Mouse (Mus musculus): ENCODE measurements at regions not wholly inside any gene's neighbourhood (a gene's known extent, or its start where the extent isn't known, plus 50 kb on each side); places are given as distances from the start of the nearest gene placed in this dataset.

GRCm38 (mm10) chr13:47642341-47642740 is 519.9 kb downstream of the Rnf144b start:
- no peak for ATAC-seq (ENCODE audit: low FRiP score, low TSS enrichment)
- Histone ChIP-seq H3K4me3 (ENCODE audit: low read length) (no peak overlapping the region), H3K9ac (replicated peaks; ENCODE audit: low read length) (no peak overlapping the region), H3K4me1 (ENCODE audit: insufficient read depth, low read length) (no peaks in the 10 kb centered on the region), H3K36me3 (ENCODE audit: insufficient read depth, low read length) (no peaks in the 10 kb centered on the region), H3K27me3 (ENCODE audit: insufficient read depth, low read length) (no peaks in the 10 kb centered on the region), H3K27ac (ENCODE audit: low read length) (no peak overlapping the region), H3K4me2 (replicated peaks; ENCODE audit: low read depth, low read length) (no peak overlapping the region), H3K9me3 (ENCODE audit: low read length) (no peaks in the 10 kb centered on the region)
- 89% methylated on average over 10 of the region's 10 CpGs for WGBS

DNA sequence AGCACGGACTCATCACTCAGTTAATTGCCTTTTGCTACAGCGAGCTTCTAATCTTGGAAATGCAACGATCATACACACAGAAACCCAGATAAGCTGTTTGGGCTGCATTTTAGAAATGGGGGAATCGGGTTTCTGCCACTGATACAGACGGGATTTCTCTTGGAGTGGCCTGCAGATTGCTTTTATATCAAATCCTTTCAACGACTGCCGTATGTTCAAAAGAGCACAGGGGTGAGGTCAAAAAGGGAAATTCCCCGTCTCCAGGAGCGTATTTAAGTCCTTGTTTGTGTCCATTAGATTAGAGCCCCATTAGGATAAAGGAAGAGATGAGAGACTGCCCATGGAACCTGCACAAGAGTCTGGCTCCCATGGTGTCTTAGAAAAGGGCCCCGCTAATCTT is 522.6 kb downstream of the Rnf144b start:
- ATAC-seq (ENCODE audit: low FRiP score, low TSS enrichment) = no peak

DNA sequence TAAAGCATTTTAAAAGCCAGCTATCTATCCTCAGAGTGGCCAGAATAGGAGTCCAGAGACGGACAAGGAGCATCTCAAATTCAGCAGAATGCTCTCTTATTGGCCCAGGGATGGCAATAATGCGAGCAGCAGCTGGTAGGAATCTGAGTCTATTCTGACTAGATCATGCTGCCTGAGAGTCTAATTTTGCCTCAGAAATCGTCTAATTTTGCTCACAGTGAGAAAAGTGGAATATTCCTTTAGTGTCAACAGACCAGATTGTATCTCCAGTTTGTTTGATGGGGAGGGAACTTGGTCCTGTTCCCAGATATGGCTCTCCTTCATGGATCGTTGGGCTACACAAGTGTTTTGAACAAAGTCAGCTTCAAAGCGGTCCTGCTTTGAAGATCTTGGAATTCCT is 525.2 kb downstream of the Rnf144b start:
- Histone ChIP-seq H3K9ac (replicated peaks; ENCODE audit: low read length) (no peak overlapping the region), H3K36me3 (ENCODE audit: insufficient read depth, low read length) (no peaks in the 10 kb centered on the region), H3K4me3 (ENCODE audit: low read length) (no peak overlapping the region), H3K9me3 (ENCODE audit: low read length) (no peaks in the 10 kb centered on the region), H3K4me2 (replicated peaks; ENCODE audit: low read depth, low read length) (no peak overlapping the region), H3K4me1 (ENCODE audit: insufficient read depth, low read length) (no peaks in the 10 kb centered on the region), H3K27ac (ENCODE audit: low read length) (no peak overlapping the region), H3K27me3 (ENCODE audit: insufficient read depth, low read length) (no peaks in the 10 kb centered on the region)
- no peak for ATAC-seq (ENCODE audit: low FRiP score, low TSS enrichment)
- 46% methylated on average over 5 of the region's 5 CpGs for WGBS

More for the DNA sequence above, 522.6 kb downstream of the Rnf144b start:
- Histone ChIP-seq H3K4me1 (ENCODE audit: insufficient read depth, low read length) (no peaks in the 10 kb centered on the region), H3K9me3 (ENCODE audit: low read length) (no peaks in the 10 kb centered on the region), H3K4me2 (replicated peaks; ENCODE audit: low read depth, low read length) (no peak overlapping the region), H3K9ac (replicated peaks; ENCODE audit: low read length) (no peak overlapping the region), H3K27ac (ENCODE audit: low read length) (no peak overlapping the region), H3K36me3 (ENCODE audit: insufficient read depth, low read length) (no peaks in the 10 kb centered on the region), H3K27me3 (ENCODE audit: insufficient read depth, low read length) (no peaks in the 10 kb centered on the region), H3K4me3 (ENCODE audit: low read length) (no peak overlapping the region)
- 51% methylated on average over 10 of the region's 10 CpGs for WGBS

GRCm38 (mm10) chr13:47650093-47650492 is 527.6 kb downstream of the Rnf144b start:
- H3K9me3 ChIP-seq (ENCODE audit: low read length) = no peaks in the 10 kb centered on the region
- ATAC-seq (ENCODE audit: low FRiP score, low TSS enrichment) = no peak
- no peak overlapping the region for H3K4me3 ChIP-seq (ENCODE audit: low read length)
- H3K4me2 ChIP-seq (replicated peaks; ENCODE audit: low read depth, low read length) = no peak overlapping the region
- H3K27me3 ChIP-seq (ENCODE audit: insufficient read depth, low read length) = no peaks in the 10 kb centered on the region
- H3K9ac ChIP-seq (replicated peaks; ENCODE audit: low read length) = no peak overlapping the region
- H3K4me1 ChIP-seq (ENCODE audit: insufficient read depth, low read length) = no peaks in the 10 kb centered on the region
- WGBS = 72% methylated on average over 13 of the region's 13 CpGs
- H3K36me3 ChIP-seq (ENCODE audit: insufficient read depth, low read length) = no peaks in the 10 kb centered on the region
- H3K27ac ChIP-seq (ENCODE audit: low read length) = no peak overlapping the region

GRCm38 (mm10) chr13:47666470-47666869 is 544.0 kb downstream of the Rnf144b start:
- H3K4me1 ChIP-seq (ENCODE audit: insufficient read depth, low read length) = no peaks in the 10 kb centered on the region
- no peak overlapping the region for H3K4me2 ChIP-seq (replicated peaks; ENCODE audit: low read depth, low read length)
- H3K9me3 ChIP-seq (ENCODE audit: low read length) = no peaks in the 10 kb centered on the region
- H3K36me3 ChIP-seq (ENCODE audit: insufficient read depth, low read length) = no peaks in the 10 kb centered on the region
- H3K27ac ChIP-seq (ENCODE audit: low read length) = no peak overlapping the region
- no peak overlapping the region for H3K4me3 ChIP-seq (ENCODE audit: low read length)
- no peak overlapping the region for H3K9ac ChIP-seq (replicated peaks; ENCODE audit: low read length)
- 64% methylated on average over 3 of the region's 3 CpGs for WGBS
- ATAC-seq (ENCODE audit: low FRiP score, low TSS enrichment) = no peak
- H3K27me3 ChIP-seq (ENCODE audit: insufficient read depth, low read length) = no peaks in the 10 kb centered on the region

GRCm38 (mm10) chr13:47666956-47667701 is 544.7 kb downstream of the Rnf144b start:
- no peak overlapping the region for H3K9ac ChIP-seq (replicated peaks; ENCODE audit: low read length)
- peak; percentile 74; the same call in 1 of the 2 replicates for ATAC-seq (ENCODE audit: low FRiP score, low TSS enrichment)
- no peak overlapping the region for H3K4me3 ChIP-seq (ENCODE audit: low read length)
- no peaks in the 10 kb centered on the region for H3K4me1 ChIP-seq (ENCODE audit: insufficient read depth, low read length)
- no peak overlapping the region for H3K27ac ChIP-seq (ENCODE audit: low read length)
- no peaks in the 10 kb centered on the region for H3K9me3 ChIP-seq (ENCODE audit: low read length)
- no peak overlapping the region for H3K4me2 ChIP-seq (replicated peaks; ENCODE audit: low read depth, low read length)
- no peaks in the 10 kb centered on the region for H3K36me3 ChIP-seq (ENCODE audit: insufficient read depth, low read length)
- H3K27me3 ChIP-seq (ENCODE audit: insufficient read depth, low read length) = no peaks in the 10 kb centered on the region
- WGBS = 28% methylated on average over 13 of the region's 13 CpGs

GRCm38 (mm10) chr13:47688131-47688530 is 565.7 kb downstream of the Rnf144b start:
- H3K36me3 ChIP-seq (ENCODE audit: insufficient read depth, low read length) = no peaks in the 10 kb centered on the region
- H3K4me3 ChIP-seq (ENCODE audit: low read length) = no peak overlapping the region
- no peak overlapping the region for H3K27ac ChIP-seq (ENCODE audit: low read length)
- H3K9me3 ChIP-seq (ENCODE audit: low read length) = no peaks in the 10 kb centered on the region
- H3K4me1 ChIP-seq (ENCODE audit: insufficient read depth, low read length) = no peaks in the 10 kb centered on the region
- H3K9ac ChIP-seq (replicated peaks; ENCODE audit: low read length) = no peak overlapping the region
- no peak overlapping the region for H3K4me2 ChIP-seq (replicated peaks; ENCODE audit: low read depth, low read length)
- ATAC-seq (ENCODE audit: low FRiP score, low TSS enrichment) = no peak
- WGBS = 65% methylated on average over 3 of the region's 3 CpGs
- no peaks in the 10 kb centered on the region for H3K27me3 ChIP-seq (ENCODE audit: insufficient read depth, low read length)

- H3K4me1 ChIP-seq (ENCODE audit: insufficient read depth, low read length) = no peaks in the 10 kb centered on the region
- H3K27ac ChIP-seq (ENCODE audit: low read length) = no peak overlapping the region
- ATAC-seq (ENCODE audit: low FRiP score, low TSS enrichment) = no peak
- no peak overlapping the region for H3K4me2 ChIP-seq (replicated peaks; ENCODE audit: low read depth, low read length)
- no peaks in the 10 kb centered on the region for H3K36me3 ChIP-seq (ENCODE audit: insufficient read depth, low read length)
- H3K27me3 ChIP-seq (ENCODE audit: insufficient read depth, low read length) = no peaks in the 10 kb centered on the region
- 88% methylated on average over 14 of the region's 14 CpGs for WGBS
- no peak overlapping the region for H3K4me3 ChIP-seq (ENCODE audit: low read length)
- H3K9me3 ChIP-seq (ENCODE audit: low read length) = no peaks in the 10 kb centered on the region
- H3K9ac ChIP-seq (replicated peaks; ENCODE audit: low read length) = no peak overlapping the region
These were observed 567.2 kb upstream of the Id4 start for GRCm38 (mm10) chr13:47693815-47694214.

GRCm38 (mm10) chr13:47695877-47696276 is 565.2 kb upstream of the Id4 start:
- H3K27ac ChIP-seq (ENCODE audit: low read length) = no peak overlapping the region
- 75% methylated on average over 2 of the region's 2 CpGs for WGBS
- ATAC-seq (ENCODE audit: low FRiP score, low TSS enrichment) = no peak
- no peaks in the 10 kb centered on the region for H3K36me3 ChIP-seq (ENCODE audit: insufficient read depth, low read length)
- no peak overlapping the region for H3K4me3 ChIP-seq (ENCODE audit: low read length)
- H3K27me3 ChIP-seq (ENCODE audit: insufficient read depth, low read length) = no peaks in the 10 kb centered on the region
- no peak overlapping the region for H3K4me2 ChIP-seq (replicated peaks; ENCODE audit: low read depth, low read length)
- no peaks in the 10 kb centered on the region for H3K9me3 ChIP-seq (ENCODE audit: low read length)
- H3K9ac ChIP-seq (replicated peaks; ENCODE audit: low read length) = no peak overlapping the region
- H3K4me1 ChIP-seq (ENCODE audit: insufficient read depth, low read length) = no peaks in the 10 kb centered on the region

DNA sequence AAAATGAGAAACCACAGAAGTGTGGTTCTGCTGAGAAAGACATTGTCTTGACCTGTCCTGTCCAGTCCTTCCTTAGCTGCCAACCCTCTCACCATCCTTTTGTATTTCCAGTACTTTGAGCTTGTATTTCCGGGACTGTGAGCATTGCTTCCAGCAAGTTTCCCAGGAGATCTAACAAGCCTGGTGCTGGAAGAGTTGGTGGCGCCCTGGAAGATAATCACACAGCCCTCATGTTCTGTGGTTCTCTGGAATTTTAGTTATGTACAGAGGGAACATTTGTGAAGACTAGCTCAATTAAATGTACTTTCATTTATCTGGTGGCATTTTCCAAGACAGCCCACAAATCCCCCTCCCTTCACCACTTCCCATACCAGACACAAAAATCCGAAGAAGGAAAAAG is 560.5 kb upstream of the Id4 start:
- Histone ChIP-seq H3K4me1 (ENCODE audit: insufficient read depth, low read length) (no peaks in the 10 kb centered on the region), H3K4me3 (ENCODE audit: low read length) (no peak overlapping the region)
- WGBS = 55% methylated on average over 3 of the region's 3 CpGs

More for the DNA sequence above, 560.5 kb upstream of the Id4 start:
- H3K36me3 ChIP-seq (ENCODE audit: insufficient read depth, low read length) = no peaks in the 10 kb centered on the region
- H3K27ac ChIP-seq (ENCODE audit: low read length) = no peak overlapping the region
- no peaks in the 10 kb centered on the region for H3K27me3 ChIP-seq (ENCODE audit: insufficient read depth, low read length)
- no peak for ATAC-seq (ENCODE audit: low FRiP score, low TSS enrichment)
- H3K9ac ChIP-seq (replicated peaks; ENCODE audit: low read length) = no peak overlapping the region
- H3K4me2 ChIP-seq (replicated peaks; ENCODE audit: low read depth, low read length) = no peak overlapping the region
- H3K9me3 ChIP-seq (ENCODE audit: low read length) = no peaks in the 10 kb centered on the region
